Mouse (Mus musculus): ENCODE data around the gene Ldah. TPM values are rescaled to one million over a fixed set of nuclear protein-coding genes. Genes with fewer than 3 reads are reported as not detected.

Ldah gene
- polyA plus RNA-seq, 1 experiment from 2014 or later, result 70.4 TPM

DNA sequence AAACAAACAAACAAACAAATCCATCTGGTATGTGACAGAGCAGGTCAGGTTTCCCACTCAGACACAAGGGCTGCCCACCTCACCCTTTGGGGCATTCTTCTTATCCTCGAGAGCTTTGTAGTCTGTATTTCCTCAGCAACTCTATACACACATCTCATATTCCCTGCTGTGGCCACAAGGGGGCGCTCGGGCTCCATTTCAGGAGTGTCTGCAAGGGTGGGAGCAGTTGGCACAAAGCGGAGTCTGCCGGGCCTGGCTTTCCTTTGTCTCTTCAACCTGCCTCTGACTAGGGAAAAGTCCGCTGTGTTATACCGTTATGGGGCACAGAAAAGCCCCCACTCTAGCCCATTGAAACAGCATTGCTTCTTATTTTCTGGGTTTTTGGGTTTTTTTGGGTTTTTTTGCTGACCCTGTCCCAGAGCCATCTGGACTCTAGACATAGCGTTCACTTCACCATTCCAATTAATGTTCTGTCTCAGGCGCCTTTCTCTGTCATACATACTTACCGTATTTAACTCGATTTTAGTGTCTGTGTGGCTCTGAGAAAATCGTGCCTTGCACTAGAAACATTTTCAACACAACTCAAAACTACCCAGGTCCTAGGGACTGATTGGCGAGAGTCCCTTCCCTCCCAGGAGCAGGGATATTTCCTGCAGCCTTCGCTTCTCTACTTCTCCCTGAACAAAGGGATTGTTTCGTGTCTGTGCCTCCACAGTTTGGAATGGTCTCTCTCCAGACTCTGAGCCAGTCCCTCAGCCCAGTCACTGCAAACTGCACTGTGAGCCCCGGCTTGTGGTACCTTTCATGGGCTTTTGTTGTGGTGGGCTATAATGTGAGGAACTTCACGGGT lies 119.1 kb downstream of the Ldah start:
- ATAC-seq (ENCODE audit: low FRiP score, low TSS enrichment), result peak; percentile 89
- peak overlapping the region; percentile 21 for H3K4me2 ChIP-seq (ENCODE audit: low read length)
- 17% methylated on average over 17 of the region's 17 CpGs for WGBS

GRCm38 (mm10) chr12:8327675-8328053 lies 119.8 kb downstream of the Ldah start:
- no peaks in the 10 kb centered on the region for H3K9me3 ChIP-seq (ENCODE audit: control insufficient read depth, low read length)
- DNase-seq (no peak), ATAC-seq (ENCODE audit: low FRiP score, low TSS enrichment) (no peak)
- 0 out of 2 replicates have a peak, but pooled peaks cover 2% of the 10 kb centered on the region for H3K36me3 ChIP-seq (ENCODE audit: control insufficient read depth, insufficient read depth, low read length)
- H3K4me3 ChIP-seq (replicated peaks; ENCODE audit: low read depth, low read length), result no peak overlapping the region
- peak overlapping the region; percentile 77 for H3K27ac ChIP-seq (replicated peaks; ENCODE audit: low read depth, low read length)
- H3K4me1 ChIP-seq (ENCODE audit: control insufficient read depth, insufficient read depth, low read length), result peaks cover 16% of the 10 kb centered on the region
- H3K9ac ChIP-seq (replicated peaks; ENCODE audit: low read length), result peak overlapping the region; percentile 62
- peak overlapping the region; percentile 21 for H3K4me2 ChIP-seq (ENCODE audit: low read length)
- no peaks in the 10 kb centered on the region for H3K27me3 ChIP-seq (ENCODE audit: control insufficient read depth, insufficient read depth, low read length)
- 49% methylated on average over 1 of the region's 1 CpGs for WGBS

More for the DNA sequence above, 119.1 kb downstream of the Ldah start:
- Histone ChIP-seq H3K4me1 (ENCODE audit: control insufficient read depth, insufficient read depth, low read length) (peaks cover 13% of the 10 kb centered on the region), H3K9ac (replicated peaks; ENCODE audit: low read length) (peak overlapping the region; percentile 62), H3K9me3 (ENCODE audit: control insufficient read depth, low read length) (no peaks in the 10 kb centered on the region), H3K27me3 (ENCODE audit: control insufficient read depth, insufficient read depth, low read length) (no peaks in the 10 kb centered on the region), H3K27ac (replicated peaks; ENCODE audit: low read depth, low read length) (peak overlapping the region; percentile 77), H3K4me3 (replicated peaks; ENCODE audit: low read depth, low read length) (no peak overlapping the region), H3K36me3 (ENCODE audit: control insufficient read depth, insufficient read depth, low read length) (0 out of 2 replicates have a peak, but pooled peaks cover 2% of the 10 kb centered on the region)
- peak; percentile 97 for DNase-seq

GRCm38 (mm10) chr12:8329236-8329635 lies 121.3 kb downstream of the Ldah start:
- Histone ChIP-seq H3K4me1 (ENCODE audit: control insufficient read depth, insufficient read depth, low read length) (peaks cover 16% of the 10 kb centered on the region), H3K36me3 (ENCODE audit: control insufficient read depth, insufficient read depth, low read length) (0 out of 2 replicates have a peak, but pooled peaks cover 2% of the 10 kb centered on the region), H3K4me3 (replicated peaks; ENCODE audit: low read depth, low read length) (no peak overlapping the region), H3K9me3 (ENCODE audit: control insufficient read depth, low read length) (no peaks in the 10 kb centered on the region), H3K4me2 (ENCODE audit: low read length) (no peak overlapping the region), H3K27ac (replicated peaks; ENCODE audit: low read depth, low read length) (no peak overlapping the region), H3K9ac (replicated peaks; ENCODE audit: low read length) (no peak overlapping the region), H3K27me3 (ENCODE audit: control insufficient read depth, insufficient read depth, low read length) (no peaks in the 10 kb centered on the region)
- ATAC-seq (ENCODE audit: low FRiP score, low TSS enrichment) (no peak), DNase-seq (no peak)
- 91% methylated on average over 7 of the region's 7 CpGs for WGBS

- H3K27ac ChIP-seq (replicated peaks; ENCODE audit: low read depth, low read length), result peak overlapping the region; percentile 21; the same call in 1 of the 2 replicates
- 61% methylated on average over 14 of the region's 14 CpGs for WGBS
Measured at GRCm38 (mm10) chr12:8331489-8332173, 123.7 kb downstream of the Ldah start.

DNA sequence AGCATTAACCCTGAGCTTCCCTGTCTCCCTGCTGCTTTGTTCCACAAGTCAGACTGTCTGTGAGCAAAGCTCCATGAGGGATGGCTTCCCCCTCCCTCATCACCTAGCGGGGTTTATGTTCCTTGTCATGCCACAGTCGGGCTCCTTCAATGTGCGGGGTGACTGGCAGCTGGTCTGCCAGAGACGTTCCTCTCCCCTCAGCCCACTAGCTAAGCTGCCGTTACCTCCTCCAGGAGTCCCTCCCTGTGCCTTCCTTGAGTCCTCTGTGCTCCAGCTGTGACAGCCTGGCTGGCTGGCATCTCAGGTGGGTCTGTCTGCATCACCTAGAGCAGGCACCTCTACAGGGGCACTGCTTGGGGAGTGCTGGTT lies 124.3 kb downstream of the Ldah start:
- Histone ChIP-seq H3K4me2 (ENCODE audit: low read length) (0 out of 2 replicates have a peak overlapping the region, but pooled peaks have one; percentile 17), H3K9me3 (ENCODE audit: control insufficient read depth, low read length) (no peaks in the 10 kb centered on the region), H3K27ac (replicated peaks; ENCODE audit: low read depth, low read length) (peak overlapping the region; percentile 21; the same call in 1 of the 2 replicates), H3K4me1 (ENCODE audit: control insufficient read depth, insufficient read depth, low read length) (peaks cover 14% of the 10 kb centered on the region), H3K36me3 (ENCODE audit: control insufficient read depth, insufficient read depth, low read length) (0 out of 2 replicates have a peak, but pooled peaks cover 4% of the 10 kb centered on the region), H3K27me3 (ENCODE audit: control insufficient read depth, insufficient read depth, low read length) (no peaks in the 10 kb centered on the region), H3K4me3 (replicated peaks; ENCODE audit: low read depth, low read length) (no peak overlapping the region), H3K9ac (replicated peaks; ENCODE audit: low read length) (peak overlapping the region; percentile 34; the same call in 1 of the 2 replicates)
- ATAC-seq (ENCODE audit: low FRiP score, low TSS enrichment) (no peak), DNase-seq (no peak)
- WGBS, result 41% methylated on average over 5 of the region's 5 CpGs

More at GRCm38 (mm10) chr12:8331489-8332173, 123.7 kb downstream of the Ldah start:
- DNase-seq (no peak), ATAC-seq (ENCODE audit: low FRiP score, low TSS enrichment) (0 out of 2 replicates have a peak, but pooled peaks have one; percentile 5)
- Histone ChIP-seq H3K9me3 (ENCODE audit: control insufficient read depth, low read length) (no peaks in the 10 kb centered on the region), H3K9ac (replicated peaks; ENCODE audit: low read length) (0 out of 2 replicates have a peak overlapping the region, but pooled peaks have one; percentile 34), H3K4me1 (ENCODE audit: control insufficient read depth, insufficient read depth, low read length) (peaks cover 16% of the 10 kb centered on the region), H3K4me2 (ENCODE audit: low read length) (no peak overlapping the region), H3K36me3 (ENCODE audit: control insufficient read depth, insufficient read depth, low read length) (no peaks in the 10 kb centered on the region), H3K27me3 (ENCODE audit: control insufficient read depth, insufficient read depth, low read length) (no peaks in the 10 kb centered on the region), H3K4me3 (replicated peaks; ENCODE audit: low read depth, low read length) (no peak overlapping the region)

GRCm38 (mm10) chr12:8333617-8334016 lies 125.7 kb downstream of the Ldah start:
- 93% methylated on average over 8 of the region's 8 CpGs for WGBS
- H3K27ac ChIP-seq (replicated peaks; ENCODE audit: low read depth, low read length), result no peak overlapping the region

GRCm38 (mm10) chr12:8334261-8334660 lies 126.4 kb downstream of the Ldah start:
- 0 out of 2 replicates have a peak, but pooled peaks cover 6% of the 10 kb centered on the region for H3K4me1 ChIP-seq (ENCODE audit: control insufficient read depth, insufficient read depth, low read length)
- H3K27ac ChIP-seq (replicated peaks; ENCODE audit: low read depth, low read length), result no peak overlapping the region
- H3K27me3 ChIP-seq (ENCODE audit: control insufficient read depth, insufficient read depth, low read length), result no peaks in the 10 kb centered on the region
- H3K36me3 ChIP-seq (ENCODE audit: control insufficient read depth, insufficient read depth, low read length), result 0 out of 2 replicates have a peak, but pooled peaks cover 8% of the 10 kb centered on the region
- 89% methylated on average over 4 of the region's 4 CpGs for WGBS
- no peak overlapping the region for H3K9ac ChIP-seq (replicated peaks; ENCODE audit: low read length)
- ATAC-seq (ENCODE audit: low FRiP score, low TSS enrichment), result no peak
- no peak overlapping the region for H3K4me3 ChIP-seq (replicated peaks; ENCODE audit: low read depth, low read length)
- no peak overlapping the region for H3K4me2 ChIP-seq (ENCODE audit: low read length)
- H3K9me3 ChIP-seq (ENCODE audit: control insufficient read depth, low read length), result no peaks in the 10 kb centered on the region
- DNase-seq, result no peak

More at GRCm38 (mm10) chr12:8333617-8334016, 125.7 kb downstream of the Ldah start:
- no peaks in the 10 kb centered on the region for H3K27me3 ChIP-seq (ENCODE audit: control insufficient read depth, insufficient read depth, low read length)
- no peak overlapping the region for H3K4me2 ChIP-seq (ENCODE audit: low read length)
- no peaks in the 10 kb centered on the region for H3K9me3 ChIP-seq (ENCODE audit: control insufficient read depth, low read length)
- DNase-seq (no peak), ATAC-seq (ENCODE audit: low FRiP score, low TSS enrichment) (no peak)
- 0 out of 2 replicates have a peak, but pooled peaks cover 8% of the 10 kb centered on the region for H3K36me3 ChIP-seq (ENCODE audit: control insufficient read depth, insufficient read depth, low read length)
- no peak overlapping the region for H3K9ac ChIP-seq (replicated peaks; ENCODE audit: low read length)
- no peak overlapping the region for H3K4me3 ChIP-seq (replicated peaks; ENCODE audit: low read depth, low read length)
- 0 out of 2 replicates have a peak, but pooled peaks cover 6% of the 10 kb centered on the region for H3K4me1 ChIP-seq (ENCODE audit: control insufficient read depth, insufficient read depth, low read length)

Measured in midbrain, embryonic 14.5 days (tissue).